Mouse (Mus musculus) WW6 (cell line): ENCODE results near the gene Adat1.
"Not testable (repeated sequence)": the region's sequence is repeated elsewhere in the genome, so short reads cannot be mapped to it uniquely, and the experiment has no call there.

Experiments used
- DNase-seq: peaks from one replicate; pipeline ENCODE4 v3.0.0-alpha.2; 2013; ENCODE audit warnings: low read depth, low spot score

Gene Adat1

DNA sequence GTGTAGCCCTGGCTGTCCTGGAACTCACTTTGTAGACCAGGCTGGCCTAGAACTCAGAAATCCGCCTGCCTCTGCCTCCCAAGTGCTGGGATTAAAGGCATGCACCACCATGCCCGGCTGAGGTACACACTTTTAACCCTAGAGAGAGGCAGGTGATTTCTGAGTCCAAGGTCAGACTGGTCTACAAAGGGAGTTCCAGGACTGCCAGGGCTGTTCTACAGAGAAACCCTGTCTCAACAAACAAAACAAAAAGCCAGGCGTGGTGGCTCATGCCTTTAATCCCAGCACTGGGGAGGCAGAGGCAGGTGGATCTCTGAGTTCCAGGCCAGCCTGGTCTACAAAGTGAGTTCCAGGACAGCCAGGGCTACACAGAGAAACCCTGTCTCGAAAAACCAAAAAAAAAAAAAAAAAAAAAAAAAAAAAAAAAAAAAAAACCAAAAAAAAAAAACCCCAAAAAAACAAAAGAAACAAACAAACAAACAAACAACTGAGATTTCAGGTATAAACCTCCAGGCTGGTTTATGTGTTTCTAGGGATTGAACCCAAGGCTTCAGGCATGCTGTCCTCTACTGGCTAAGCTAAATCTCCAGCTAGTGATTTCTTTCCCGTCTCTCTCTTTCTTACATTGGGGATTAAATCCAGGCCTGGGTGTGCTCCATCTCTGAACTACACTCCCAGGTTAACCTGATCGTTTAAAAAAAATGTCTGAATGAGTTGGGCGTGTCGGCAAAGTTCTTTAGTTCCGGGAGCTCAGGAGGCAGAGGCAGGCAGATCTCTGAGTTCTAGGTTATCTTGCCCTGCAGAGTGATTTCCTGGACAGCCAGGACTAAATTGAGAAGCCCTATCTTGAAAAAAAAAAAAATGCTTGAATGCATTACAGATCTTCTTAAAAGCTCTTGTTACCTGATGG is 53.8 kb downstream of the Adat1 start:
- DNase-seq, result not testable (repeated sequence)

DNA sequence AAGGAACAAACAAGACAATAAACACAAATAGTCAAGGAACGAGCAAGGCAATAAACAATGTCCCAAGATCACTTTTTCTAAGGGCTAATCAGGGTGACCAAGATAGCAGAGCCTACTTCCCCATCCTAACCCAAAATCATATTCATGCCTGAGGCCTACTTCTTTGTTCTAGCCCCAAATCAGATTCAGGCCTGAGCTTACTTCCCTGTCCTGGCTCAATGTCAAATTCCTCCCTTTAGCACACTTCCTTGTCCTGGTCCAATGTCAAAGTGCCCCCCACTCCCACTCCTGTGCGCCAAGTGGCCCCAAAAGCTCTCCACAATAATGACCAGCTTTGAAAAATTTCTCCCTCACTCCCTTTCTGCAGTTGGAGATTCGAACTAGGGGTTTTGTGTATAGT is 54.9 kb downstream of the Adat1 start:
- DNase-seq, result no peak

DNA sequence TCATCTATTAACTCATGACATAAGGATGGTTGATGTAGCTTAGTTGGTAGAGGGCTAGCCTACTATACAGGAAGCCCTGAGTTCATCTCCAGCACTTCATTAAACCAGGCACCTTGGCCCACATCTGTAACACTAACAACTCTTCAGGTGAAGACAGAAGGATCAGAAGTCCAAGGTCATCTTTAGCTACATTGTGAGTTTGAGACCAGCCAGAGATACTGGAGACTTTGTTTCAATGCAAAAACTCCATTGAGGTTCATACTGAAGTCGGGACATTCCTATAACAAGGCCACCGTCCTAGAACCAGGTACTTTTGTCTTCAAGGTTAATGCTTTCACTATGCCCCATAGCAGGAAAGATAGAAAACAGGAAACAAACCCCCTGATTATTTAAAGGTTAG is 57.9 kb downstream of the Adat1 start:
- no peak for DNase-seq

DNA sequence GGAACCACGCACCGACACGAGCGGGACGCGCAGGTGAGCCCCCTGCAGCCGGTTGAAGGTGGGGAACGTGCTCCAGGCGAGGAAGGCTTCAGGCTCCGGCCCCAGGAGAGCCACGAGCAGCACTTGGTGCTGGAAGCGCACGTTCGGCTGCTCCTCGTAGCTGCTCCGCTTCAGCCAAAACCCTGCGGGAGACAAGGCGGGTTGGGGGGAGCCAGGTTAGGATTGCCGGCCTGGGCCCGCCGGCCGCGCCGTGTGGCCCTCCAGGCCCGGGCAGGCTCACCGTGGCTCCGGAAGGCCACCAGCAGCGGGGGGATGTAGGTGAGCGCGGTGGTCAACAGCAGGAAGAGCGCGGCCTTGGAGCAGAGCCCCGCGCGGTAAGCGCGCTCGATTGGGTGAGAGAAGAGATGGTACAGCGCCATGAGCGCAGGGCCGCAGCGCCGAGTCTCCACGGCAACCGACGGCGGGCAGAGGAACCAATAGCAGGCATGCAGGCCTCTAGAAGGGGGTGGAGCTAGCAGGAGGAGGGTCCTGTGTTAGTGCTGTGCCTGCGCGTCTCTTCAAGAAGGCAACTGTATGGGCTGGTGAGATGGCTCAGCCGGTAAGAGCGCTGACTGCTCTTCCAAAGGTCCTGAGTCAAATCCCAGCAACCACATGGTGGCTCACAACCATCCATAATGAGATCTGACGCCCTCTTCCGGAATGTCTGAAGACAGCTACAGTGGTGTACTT is 58.6 kb downstream of the Adat1 start, which contains the start of gene Tmem231:
Gene Tmem231, minus strand, starts transcription at position 534 of the 729 bp plus-strand sequence.
- peak; percentile 98 for DNase-seq

DNA sequence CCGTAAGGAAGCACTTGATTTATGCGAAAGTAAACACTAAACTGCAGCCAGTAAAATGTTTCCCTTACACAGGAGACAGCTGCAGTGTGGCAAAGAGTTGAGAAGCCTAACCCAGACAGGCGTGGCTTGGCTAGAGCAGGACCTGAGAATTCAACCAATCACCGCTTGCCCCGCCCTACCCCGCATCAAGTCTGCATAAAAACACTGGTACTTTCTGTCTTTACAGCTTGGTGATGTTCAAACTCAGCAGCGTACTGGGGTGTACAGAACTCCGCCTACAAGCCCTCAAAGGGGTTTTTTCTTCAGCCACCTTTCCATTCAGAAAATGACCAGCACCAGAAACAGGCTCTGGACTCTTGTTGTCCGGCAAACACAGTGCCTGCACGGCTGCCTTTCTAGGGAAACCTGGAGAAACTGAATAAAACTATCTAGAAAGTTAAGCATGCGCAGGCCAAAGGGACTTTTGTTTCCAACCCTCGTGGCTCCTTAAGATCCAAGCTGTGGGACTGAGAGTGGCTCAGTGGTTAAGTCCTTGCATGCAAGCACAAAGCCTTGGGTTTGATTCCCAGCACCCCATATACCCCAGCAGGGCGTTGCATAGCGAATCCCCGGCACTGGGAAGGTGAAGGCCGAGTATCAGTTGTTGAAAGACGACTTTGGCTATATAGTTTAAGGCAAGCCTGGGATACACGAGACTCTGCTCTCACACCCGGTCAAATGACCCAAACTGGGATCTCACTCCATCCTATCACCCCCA is 59.3 kb downstream of the Adat1 start:
- no peak for DNase-seq

DNA sequence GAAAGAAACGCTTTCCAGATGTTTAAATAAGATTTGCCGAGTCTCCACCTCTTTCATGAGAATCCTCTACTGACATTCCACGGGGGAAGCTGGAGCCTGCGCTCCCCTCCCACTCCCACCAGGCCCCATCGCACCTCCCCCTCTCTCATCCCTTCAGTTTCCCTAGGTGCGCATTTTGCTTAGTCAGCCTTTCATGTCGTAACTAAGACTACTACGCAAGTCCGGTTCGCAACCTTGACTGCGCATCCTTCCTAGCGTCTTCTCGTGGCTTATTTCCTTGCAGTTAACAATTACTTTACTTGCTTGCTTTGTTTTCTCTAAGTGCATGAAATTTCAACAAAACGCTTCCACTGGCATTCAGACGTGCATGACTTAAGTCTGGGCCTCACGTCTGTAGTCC is 60.4 kb downstream of the Adat1 start:
- no peak for DNase-seq

DNA sequence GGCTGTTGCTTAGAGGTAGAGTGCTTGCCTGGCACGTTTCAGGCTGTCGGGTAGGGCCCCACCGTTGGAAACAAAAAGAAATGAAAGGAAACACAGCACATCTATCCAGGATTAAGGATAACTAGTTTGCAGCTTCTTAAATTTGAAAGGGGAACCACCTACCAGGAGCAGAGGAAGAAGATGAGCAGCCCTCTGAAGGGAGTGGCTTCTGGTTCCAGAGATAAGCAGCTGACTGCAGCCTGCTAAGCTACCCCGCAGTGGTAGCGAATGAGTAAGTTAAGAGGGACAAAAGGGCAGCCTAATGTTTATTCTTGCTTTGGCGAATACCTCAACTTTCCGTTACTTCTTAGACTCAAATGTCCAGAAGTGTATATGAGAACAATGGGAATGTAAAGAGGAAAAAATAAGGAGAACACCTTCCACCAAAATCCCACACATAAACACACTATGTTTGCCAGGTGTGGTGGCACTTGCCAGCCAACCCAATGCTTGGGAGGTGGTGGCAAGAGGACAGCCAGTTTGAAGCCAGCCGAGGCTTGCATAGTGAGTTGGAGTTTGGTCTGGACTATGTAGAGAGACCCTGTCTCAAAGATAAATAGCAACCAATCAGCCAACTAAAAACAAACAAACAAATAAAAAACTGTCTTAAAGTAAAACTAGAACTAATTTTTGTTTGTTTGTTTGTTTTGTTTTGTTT is 62.3 kb downstream of the Adat1 start:
- no peak for DNase-seq

DNA sequence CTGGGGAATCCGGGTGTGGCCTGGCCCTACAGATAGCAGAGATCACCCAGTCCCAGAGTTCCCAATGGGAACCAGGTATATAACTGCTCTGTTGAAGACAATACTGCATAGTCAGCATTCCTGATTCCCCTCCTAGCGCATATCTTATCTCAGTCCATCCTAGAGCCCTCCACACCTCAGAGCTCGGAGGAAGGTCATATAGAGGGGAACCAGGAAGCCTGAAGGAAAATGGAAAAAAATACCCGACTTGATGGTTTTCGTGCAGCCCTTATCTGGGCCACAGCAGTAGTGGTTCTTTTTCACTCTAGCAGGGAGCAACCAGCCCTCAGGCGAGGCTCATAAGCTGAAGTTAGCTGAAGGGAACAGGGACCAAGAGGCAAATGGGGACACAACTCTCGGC is 67.1 kb downstream of the Adat1 start:
- DNase-seq, result no peak

DNA sequence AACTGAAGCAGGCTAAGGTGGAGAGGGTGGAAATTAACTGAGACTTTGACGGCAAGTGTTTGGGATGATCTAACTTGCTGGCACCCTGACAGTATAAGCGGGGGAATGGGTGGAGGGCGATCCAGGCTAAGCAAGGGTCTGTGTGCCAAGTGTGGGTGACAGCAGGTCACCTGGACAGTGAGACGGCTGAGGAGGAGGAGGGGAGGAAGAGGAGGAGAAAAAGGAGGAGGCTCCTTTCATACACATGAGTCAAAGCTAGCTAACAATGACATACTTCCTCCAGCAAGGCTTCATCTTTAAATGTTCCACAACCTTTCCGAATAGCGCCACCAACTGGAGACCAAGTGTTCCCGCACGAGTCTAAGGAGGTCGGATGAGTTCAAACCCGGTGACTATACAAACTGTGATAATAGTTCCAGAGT is 68.7 kb downstream of the Adat1 start:
- DNase-seq, result no peak

DNA sequence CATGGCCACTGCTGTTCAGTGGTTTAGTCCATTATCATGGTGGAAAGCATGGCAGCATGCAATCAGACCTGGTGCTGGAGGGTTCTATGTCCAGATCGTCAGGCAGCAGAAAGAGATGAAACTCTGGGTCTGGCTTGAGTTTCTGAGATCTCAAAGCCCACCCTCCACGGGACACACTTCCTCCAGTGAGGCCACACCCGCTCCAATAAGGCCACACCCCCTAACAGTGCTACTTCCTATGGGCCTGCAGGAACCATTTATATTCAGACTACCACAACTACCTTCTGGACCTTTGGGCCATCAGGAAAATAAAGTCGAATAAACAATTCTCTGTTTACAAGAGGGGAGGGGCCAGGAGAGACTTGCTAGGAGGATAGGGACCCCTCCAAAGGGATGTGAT is 71.1 kb downstream of the Adat1 start:
- DNase-seq, result no peak

DNA sequence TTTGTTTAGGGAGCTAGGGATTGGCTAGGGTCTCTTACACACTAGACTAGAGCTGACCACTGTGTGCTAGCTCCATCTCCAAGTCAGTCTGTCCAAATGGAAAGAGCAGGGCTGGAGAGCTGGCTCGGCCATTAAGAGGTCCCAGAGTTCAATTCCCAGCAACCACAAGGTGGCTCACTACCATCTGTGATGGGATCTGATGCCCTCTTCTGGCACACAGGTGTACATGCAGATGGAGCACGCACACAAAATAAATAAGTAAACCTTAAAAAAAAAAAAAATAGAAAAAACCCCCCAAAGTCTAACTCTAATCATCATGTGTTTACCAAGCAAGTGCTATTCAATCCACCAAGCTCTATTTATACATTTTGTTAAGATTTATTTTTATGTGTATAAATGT is 72.4 kb downstream of the Adat1 start:
- DNase-seq, result no peak
